25 mouse cellular contexts compared by ENCODE assay signal in the genomic region with DNA sequence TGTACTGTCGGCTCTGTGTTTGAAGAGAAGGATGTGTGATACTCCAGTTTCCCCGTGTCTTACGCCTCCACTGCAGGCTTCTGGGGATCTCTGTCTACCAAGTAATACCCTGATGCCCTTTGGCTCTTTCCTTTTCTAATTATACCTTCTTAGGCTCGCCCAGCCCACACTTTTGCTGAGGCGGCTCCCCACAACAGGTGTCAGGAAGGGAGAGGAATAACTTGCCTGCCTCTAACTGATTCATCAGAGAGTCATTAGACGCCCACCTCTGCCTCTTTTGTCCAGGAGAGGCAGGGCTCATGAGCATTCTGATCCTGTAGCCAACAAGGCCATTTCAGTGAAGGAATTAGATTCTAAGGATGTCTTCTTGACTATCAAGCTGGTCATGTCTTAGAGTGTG. TPM values are rescaled to one million over a fixed set of nuclear protein-coding genes. Genes with fewer than 3 reads are reported as not detected.
DNase-seq lines count a peak whose midpoint lies in the region; ATAC-seq and TF ChIP-seq lines count a peak whose summit lies in the region.
"Had no signal": no experiment of that assay in that cellular context is flagged by ENCODE, and none has a peak within 500 bp of the region (broad histone marks: within the 10 kb centered on the region; RNA-seq: fewer than 3 reads in every experiment).

No protein-coding gene starts in this region.

- 81% methylated on average over 6 of the region's 6 CpGs for WGBS in intestine, embryonic 15.5 days
- WGBS in intestine, postnatal 0 days: 48% methylated on average over 6 of the region's 6 CpGs

- DNase-seq in gastrocnemius, postnatal 14 days: peak; percentile 6
- no peak for DNase-seq in gastrocnemius, postnatal 36 days
- peak; percentile 48 for DNase-seq in brain, adult 2 months (ENCODE audit: low read depth, low spot score)
- peak; percentile 28 for DNase-seq in skeletal muscle tissue, adult 2 months (ENCODE audit: low read depth, low spot score)
- DNase-seq in lung, adult 18-20 months: no peak
- DNase-seq: adrenal gland, postnatal 10 days; adrenal gland, postnatal 36 days; cerebellum, adult 11 months; cerebellum, adult 2 months; cerebellum, adult 9-11 months; cerebellum, postnatal 25 days; heart, postnatal 14 days; kidney, adult 2 months had no signal

- no peak overlapping the region for H3K9ac ChIP-seq in intestine, embryonic 15.5 days
- H3K9ac ChIP-seq in intestine, postnatal 0 days (ENCODE audit: low read depth, low read length): no peak overlapping the region
- H3K9ac ChIP-seq: embryonic facial prominence, embryonic 12.5 days; embryonic facial prominence, embryonic 15.5 days; forebrain, embryonic 15.5 days; heart, embryonic 12.5 days; heart, embryonic 15.5 days; hindbrain, embryonic 12.5 days; hindbrain, embryonic 15.5 days had no signal

- peaks cover 5% of the 10 kb centered on the region for H3K36me3 ChIP-seq in intestine, embryonic 15.5 days
- peaks cover 10% of the 10 kb centered on the region for H3K36me3 ChIP-seq in intestine, postnatal 0 days (ENCODE audit: control insufficient read depth, insufficient read depth)

- no peaks in the 10 kb centered on the region for H3K27me3 ChIP-seq in intestine, embryonic 15.5 days (replicated peaks)
- no peaks in the 10 kb centered on the region for H3K27me3 ChIP-seq in intestine, postnatal 0 days (replicated peaks; ENCODE audit: control insufficient read depth, insufficient read depth, low read length)
- H3K27me3 ChIP-seq: embryonic facial prominence, embryonic 12.5 days; embryonic facial prominence, embryonic 15.5 days; forebrain, embryonic 15.5 days; heart, embryonic 12.5 days; heart, embryonic 15.5 days; hindbrain, embryonic 12.5 days; hindbrain, embryonic 15.5 days had no signal

- TF ChIP-seq CTCF in intestine, postnatal 0 days (IDR thresholded peaks at IDR 0.05; ENCODE audit: low read depth): no peak

- no peaks in the 10 kb centered on the region for H3K9me3 ChIP-seq in intestine, embryonic 15.5 days
- no peaks in the 10 kb centered on the region for H3K9me3 ChIP-seq in intestine, postnatal 0 days (ENCODE audit: control insufficient read depth)
- H3K9me3 ChIP-seq: embryonic facial prominence, embryonic 12.5 days; embryonic facial prominence, embryonic 15.5 days; forebrain, embryonic 15.5 days; heart, embryonic 12.5 days; heart, embryonic 15.5 days; hindbrain, embryonic 12.5 days; hindbrain, embryonic 15.5 days had no signal

- peak; percentile 60; the same call in 1 of the 2 replicates for ATAC-seq in intestine, embryonic 15.5 days
- ATAC-seq in intestine, postnatal 0 days: no peak
- ATAC-seq in granulocyte monocyte progenitor cell, adult 5-6 weeks (replicated peaks; ENCODE audit: poor library complexity, severe bottlenecking): no peak
- ATAC-seq: forebrain, embryonic 15.5 days had no signal

- H3K27ac ChIP-seq in intestine, embryonic 15.5 days: no peak overlapping the region
- H3K27ac ChIP-seq in intestine, postnatal 0 days (ENCODE audit: low read depth, low read length): no peak overlapping the region
- H3K27ac ChIP-seq: embryonic facial prominence, embryonic 12.5 days; embryonic facial prominence, embryonic 15.5 days; forebrain, embryonic 15.5 days; heart, embryonic 15.5 days; hindbrain, embryonic 12.5 days; hindbrain, embryonic 15.5 days had no signal

- no peaks in the 10 kb centered on the region for H3K4me1 ChIP-seq in intestine, embryonic 15.5 days (replicated peaks)
- no peaks in the 10 kb centered on the region for H3K4me1 ChIP-seq in intestine, postnatal 0 days (replicated peaks; ENCODE audit: control insufficient read depth, insufficient read depth, low read length)
- H3K4me1 ChIP-seq: embryonic facial prominence, embryonic 12.5 days; embryonic facial prominence, embryonic 15.5 days; forebrain, embryonic 15.5 days; hindbrain, embryonic 12.5 days; hindbrain, embryonic 15.5 days had no signal

- H3K4me2 ChIP-seq in intestine, embryonic 15.5 days (replicated peaks): no peak overlapping the region
- no peak overlapping the region for H3K4me2 ChIP-seq in intestine, postnatal 0 days (replicated peaks; ENCODE audit: low read depth)
- H3K4me2 ChIP-seq: embryonic facial prominence, embryonic 12.5 days; embryonic facial prominence, embryonic 15.5 days; forebrain, embryonic 15.5 days; heart, embryonic 12.5 days; heart, embryonic 15.5 days; hindbrain, embryonic 12.5 days; hindbrain, embryonic 15.5 days had no signal

- H3K4me3 ChIP-seq in intestine, embryonic 15.5 days (replicated peaks): no peak overlapping the region
- H3K4me3 ChIP-seq in intestine, postnatal 0 days (ENCODE audit: low read depth, low read length): no peak overlapping the region
- H3K4me3 ChIP-seq: embryonic facial prominence, embryonic 12.5 days; embryonic facial prominence, embryonic 15.5 days; forebrain, embryonic 15.5 days; heart, embryonic 12.5 days; heart, embryonic 15.5 days; hindbrain, embryonic 12.5 days; hindbrain, embryonic 15.5 days had no signal

- intact Hi-C loops in gastrocnemius, postnatal 14 days (cut with DNase I; ENCODE audit: low total_unique reads): no loop called here
- intact Hi-C loops in gastrocnemius, postnatal 36 days (cut with DNase I): loop anchor here (5.0 kb wide), 1 partner anchor 125 kb away; no protein-coding TSS in a partner anchor

RNA-seq across cellular contexts. Expression of a gene that starts 4.0 kb away (rescaled TPM):
- 100 to 1,000 TPM; 138 to 167 TPM for total RNA-seq in gastrocnemius, postnatal 14 days (2021)
- total RNA-seq in gastrocnemius, postnatal 36 days (2021): 100 to 1,000 TPM in 1 of 2 experiments, 10 to 100 TPM in 1; 96.1 to 134 TPM
- polyA plus RNA-seq in intestine, embryonic 15.5 days (2015; fragmentation: Nextera tagmentation; extraction: Ambion mirVana): 0.35 and 0.39 TPM in 2 replicates
- polyA plus RNA-seq in intestine, postnatal 0 days (2015; fragmentation: Nextera tagmentation; extraction: Ambion mirVana): 0.05 and 0.09 TPM in 2 replicates
- not detected in 2 replicates for total RNA-seq in granulocyte monocyte progenitor cell, adult 5-6 weeks (2014; fragmentation: Nextera tagmentation)
- total RNA-seq in granulocyte monocyte progenitor cell, adult 5-6 weeks (2017): not detected in 2 replicates
- total RNA-seq: common myeloid progenitor, adult 5-6 weeks; hematopoietic stem cell, adult 5-6 weeks had no signal

Comparison
In these comparisons a context has a peak if more than half of its experiments do, and no peak if none do; other contexts are left out.
1. DNase-seq: peak in gastrocnemius, postnatal 14 days (single experiment), brain, adult 2 months (single experiment) and skeletal muscle tissue, adult 2 months (single experiment); none in gastrocnemius, postnatal 36 days (0 of 2) and lung, adult 18-20 months (0 of 2).
2. RNA of a gene that starts 4.0 kb away (total RNA-seq): 138 to 167 TPM in gastrocnemius, postnatal 14 days and 96.1 to 134 TPM in gastrocnemius, postnatal 36 days; not detected in granulocyte monocyte progenitor cell, adult 5-6 weeks; every median in the first group is over 10 times any median in the second.